Mouse (Mus musculus) heart, embryonic 16.5 days (tissue): ENCODE measurements around the gene Pik3r6. TPM values are rescaled to one million over a fixed set of nuclear protein-coding genes. Genes with fewer than 3 reads are reported as not detected.

Source experiments
- ATAC-seq: fragments of 200-750 bp; cut with Nextera tagmentation; replicated peaks from 2 replicates; pipeline ENCODE4 v1.8.0; 2017; ENCODE audit warnings: moderate number of reproducible peaks; ENCODE audit not compliant: insufficient read depth, low FRiP score; ENCODE audit errors: extremely low read depth
- H3K27ac ChIP-seq: fragments of 300-500 bp; sonication (generic); 2 replicates; pipeline ENCODE4 v1.5.1; 2014; ENCODE audit warnings: mild to moderate bottlenecking, low read length, control low read depth, moderate library complexity
- H3K27me3 ChIP-seq: fragments of 300-500 bp; sonication (generic); 2 replicates; pipeline ENCODE4 v1.6.1; 2014; ENCODE audit warnings: low read length, mixed read lengths; ENCODE audit not compliant: control insufficient read depth, insufficient read depth
- H3K36me3 ChIP-seq: fragments of 300-500 bp; sonication (generic); 2 replicates; pipeline ENCODE4 v1.6.1; 2014; ENCODE audit not compliant: control insufficient read depth, insufficient read depth
- H3K4me1 ChIP-seq: fragments of 300-500 bp; sonication (generic); 2 replicates; pipeline ENCODE4 v1.6.1; 2014; ENCODE audit warnings: low read length, mixed read lengths; ENCODE audit not compliant: control insufficient read depth, insufficient read depth
- H3K4me2 ChIP-seq: fragments of 300-500 bp; sonication (generic); 2 replicates; pipeline ENCODE4 v1.6.1; 2014; ENCODE audit warnings: low read depth, mild to moderate bottlenecking, control low read depth, low read length
- H3K4me3 ChIP-seq: fragments of 300-500 bp; sonication (generic); 2 replicates; pipeline ENCODE4 v1.5.1; 2014; ENCODE audit warnings: mild to moderate bottlenecking, control low read depth, low read length
- H3K9ac ChIP-seq: fragments of 300-500 bp; sonication (generic); 2 replicates; pipeline ENCODE4 v1.6.1; 2014; ENCODE audit warnings: low read length, control low read depth
- H3K9me3 ChIP-seq: fragments of 300-500 bp; sonication (generic); replicated peaks from 2 replicates; pipeline ENCODE4 v1.6.1; 2016; ENCODE audit warnings: low read length; ENCODE audit not compliant: control insufficient read depth
- WGBS: fragments of 180-500 bp; shearing (Covaris S2); extraction: QIAGEN DNeasy Blood & Tissue Kit; methylation state at CpG from one replicate; pipeline ENCODE4 v1.1.7; 2014; 5-methylcytosine and 5-hydroxymethylcytosine counted together
- polyA plus RNA-seq: library from polyadenylated mRNA; unstranded; fragments of >200 nt; fragmentation: Nextera tagmentation; extraction: Ambion mirVana; gene quantifications from 2 replicates; pipeline ENCODE4 v1.2.1, GENCODE M21; 2015

Pik3r6 gene
- polyA plus RNA-seq, 1 experiment from 2014 or later, result 5.6 TPM

DNA sequence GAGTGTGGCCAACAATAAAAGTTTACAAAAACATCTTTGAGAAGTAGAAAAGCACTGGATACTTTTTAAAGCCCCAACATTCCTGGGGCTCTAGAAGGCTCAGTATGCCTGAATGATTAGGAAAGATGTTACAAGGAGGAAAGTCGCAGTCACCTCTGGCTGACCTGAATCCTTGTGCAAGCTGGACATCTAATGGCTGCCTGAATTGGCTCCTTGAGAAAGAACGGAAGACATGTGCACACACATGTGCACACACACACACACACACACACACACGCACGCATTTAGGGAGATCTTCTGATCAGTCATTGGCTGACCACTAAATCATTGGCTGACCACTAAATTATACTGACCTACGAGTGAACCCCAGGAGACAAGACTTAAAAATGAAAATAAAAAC is 68.0 kb downstream of the Pik3r6 start:
- no peak overlapping the region for H3K9ac ChIP-seq
- H3K9me3 ChIP-seq, result no peaks in the 10 kb centered on the region
- H3K27me3 ChIP-seq, result no peaks in the 10 kb centered on the region
- H3K4me1 ChIP-seq, result peaks cover 3% of the 10 kb centered on the region; the same call in 1 of the 2 replicates
- no peak overlapping the region for H3K4me3 ChIP-seq
- no peaks in the 10 kb centered on the region for H3K36me3 ChIP-seq
- 77% methylated on average over 5 of the region's 5 CpGs for WGBS
- H3K4me2 ChIP-seq, result no peak overlapping the region
- no peak overlapping the region for H3K27ac ChIP-seq
- ATAC-seq, result no peak

DNA sequence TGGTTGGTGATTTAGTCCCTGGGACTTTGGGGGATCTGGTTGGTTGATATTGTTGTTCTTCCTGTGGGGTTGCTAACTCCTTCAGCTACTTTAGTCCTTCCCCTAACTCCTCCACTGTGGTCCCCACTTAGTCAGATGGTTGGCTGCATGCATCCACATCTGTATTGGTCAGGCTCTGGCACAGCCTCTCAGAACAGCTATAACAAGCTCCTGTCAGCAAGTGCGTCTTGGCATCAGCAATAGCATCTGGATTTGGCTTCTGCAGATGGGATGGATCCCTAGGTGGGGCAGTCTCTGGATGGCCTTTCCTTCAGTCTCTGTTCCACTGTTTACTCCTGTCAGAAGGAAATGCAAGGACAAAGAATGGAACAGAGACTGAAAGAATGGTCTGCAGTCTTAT is 74.3 kb downstream of the Pik3r6 start:
- no peak overlapping the region for H3K4me2 ChIP-seq
- no peak for ATAC-seq
- 82% methylated on average over 1 of the region's 1 CpGs for WGBS

DNA sequence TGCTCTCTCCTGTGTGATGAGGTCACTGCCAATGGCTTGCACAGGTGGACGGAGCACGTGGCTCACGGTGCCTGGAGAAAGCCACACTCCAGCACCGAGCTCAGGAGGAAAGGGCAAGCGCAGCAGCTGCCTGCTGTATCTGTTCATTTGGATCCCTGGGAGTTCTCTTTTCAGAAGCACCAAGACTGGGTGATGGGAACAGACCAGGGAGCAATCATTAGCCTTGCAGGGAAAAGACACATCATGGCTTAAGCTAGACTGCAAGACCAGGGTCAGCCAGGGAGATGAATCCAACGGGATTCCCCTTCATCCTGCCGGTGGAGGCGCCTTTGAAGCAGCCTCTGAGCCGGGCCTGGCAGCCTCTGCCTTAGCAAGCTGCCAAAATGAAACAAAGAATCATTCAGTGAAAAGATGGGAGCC is 76.7 kb downstream of the Pik3r6 start:
- no peak for ATAC-seq
- H3K27ac ChIP-seq, result no peak overlapping the region
- H3K4me1 ChIP-seq, result 0 out of 2 replicates have a peak, but pooled peaks cover 2% of the 10 kb centered on the region
- no peak overlapping the region for H3K4me2 ChIP-seq
- H3K36me3 ChIP-seq, result no peaks in the 10 kb centered on the region
- no peak overlapping the region for H3K9ac ChIP-seq
- no peaks in the 10 kb centered on the region for H3K9me3 ChIP-seq
- 33% methylated on average over 9 of the region's 9 CpGs for WGBS
- no peaks in the 10 kb centered on the region for H3K27me3 ChIP-seq
- no peak overlapping the region for H3K4me3 ChIP-seq

More for the DNA sequence above, 74.3 kb downstream of the Pik3r6 start:
- H3K27me3 ChIP-seq, result no peaks in the 10 kb centered on the region
- no peak overlapping the region for H3K4me3 ChIP-seq
- no peaks in the 10 kb centered on the region for H3K36me3 ChIP-seq
- no peak overlapping the region for H3K27ac ChIP-seq
- no peak overlapping the region for H3K9ac ChIP-seq
- H3K9me3 ChIP-seq, result no peaks in the 10 kb centered on the region
- H3K4me1 ChIP-seq, result 0 out of 2 replicates have a peak, but pooled peaks cover 2% of the 10 kb centered on the region

DNA sequence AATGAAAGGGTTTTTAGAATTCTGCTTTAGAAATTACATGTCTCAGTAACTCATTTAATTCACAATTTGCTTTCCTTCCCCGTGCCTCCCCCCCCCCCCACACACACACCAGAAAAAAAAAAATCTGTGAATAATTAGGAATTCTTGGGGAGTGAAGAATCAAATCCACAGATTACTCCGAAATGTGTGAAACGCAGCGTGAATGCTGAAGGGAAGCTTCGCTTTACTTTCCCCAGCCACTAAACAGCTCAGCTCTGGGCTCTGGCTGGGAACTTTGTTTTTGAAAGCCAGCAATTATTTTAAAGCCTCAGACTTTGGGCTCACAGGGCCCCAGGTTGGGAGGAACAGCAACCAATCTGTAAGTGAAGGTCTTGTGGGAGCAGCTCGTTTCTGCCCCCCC is 77.7 kb downstream of the Pik3r6 start:
- WGBS, result 66% methylated on average over 6 of the region's 6 CpGs
- Histone ChIP-seq H3K27ac (no peak overlapping the region), H3K27me3 (no peaks in the 10 kb centered on the region), H3K4me2 (no peak overlapping the region), H3K36me3 (no peaks in the 10 kb centered on the region), H3K4me3 (no peak overlapping the region), H3K9me3 (no peaks in the 10 kb centered on the region), H3K9ac (no peak overlapping the region), H3K4me1 (0 out of 2 replicates have a peak, but pooled peaks cover 2% of the 10 kb centered on the region)
- no peak for ATAC-seq

DNA sequence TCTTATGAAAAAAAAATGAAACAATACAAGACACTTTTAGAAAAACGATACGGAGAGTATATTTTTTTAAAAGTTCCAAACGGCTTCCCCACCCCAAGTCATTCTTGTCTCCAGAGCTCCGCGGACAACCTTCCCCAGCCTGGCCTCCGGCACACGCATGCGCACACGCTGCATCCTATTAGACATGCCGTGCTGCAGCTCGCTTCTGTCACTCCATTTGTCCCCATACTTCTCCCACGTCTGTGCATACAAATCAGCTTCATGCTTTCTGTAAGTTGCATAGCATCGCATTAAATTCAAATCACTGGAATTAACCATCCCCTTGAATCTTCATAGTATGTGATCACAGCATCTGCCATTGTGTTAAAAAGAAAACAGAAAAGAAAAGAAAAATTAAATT is 80.4 kb downstream of the Pik3r6 start:
- Histone ChIP-seq H3K4me1 (0 out of 2 replicates have a peak, but pooled peaks cover 2% of the 10 kb centered on the region), H3K9me3 (no peaks in the 10 kb centered on the region), H3K36me3 (no peaks in the 10 kb centered on the region), H3K4me3 (no peak overlapping the region), H3K27ac (no peak overlapping the region), H3K9ac (no peak overlapping the region), H3K4me2 (no peak overlapping the region), H3K27me3 (no peaks in the 10 kb centered on the region)
- 83% methylated on average over 13 of the region's 13 CpGs for WGBS
- no peak for ATAC-seq

DNA sequence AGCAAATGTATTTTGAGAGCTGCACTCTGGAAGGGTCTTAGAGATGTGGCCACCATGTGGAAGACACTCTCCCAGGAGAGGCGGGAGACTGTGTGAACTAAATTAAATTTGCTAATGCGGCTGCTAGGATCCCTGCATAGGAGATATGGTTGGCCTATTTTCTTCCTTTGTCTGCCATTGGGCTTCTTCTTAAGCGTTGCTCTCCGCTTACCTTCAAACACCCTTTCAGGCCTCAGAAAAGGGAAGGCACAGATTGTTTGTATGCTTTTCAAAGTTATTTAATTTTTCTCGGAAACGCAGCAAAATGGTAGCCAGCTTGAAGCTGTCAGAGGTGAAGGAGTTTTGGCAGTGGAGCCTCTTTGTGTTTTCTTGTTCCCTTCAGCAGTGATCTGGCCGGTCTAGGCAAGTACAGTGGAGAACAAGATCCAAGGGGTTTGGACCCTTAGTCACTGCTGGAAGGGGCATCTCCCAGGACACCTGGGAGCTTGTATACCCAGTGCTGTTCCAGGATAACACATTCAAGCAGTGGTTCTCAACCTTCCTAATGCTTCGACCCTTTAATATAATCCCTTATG is 81.2 kb downstream of the Pik3r6 start:
- no peak for ATAC-seq
- Histone ChIP-seq H3K36me3 (no peaks in the 10 kb centered on the region), H3K4me1 (no peaks in the 10 kb centered on the region), H3K9me3 (no peaks in the 10 kb centered on the region), H3K9ac (no peak overlapping the region), H3K4me2 (no peak overlapping the region), H3K27ac (0 out of 2 replicates have a peak overlapping the region, but pooled peaks have one; percentile 7), H3K4me3 (no peak overlapping the region), H3K27me3 (no peaks in the 10 kb centered on the region)
- WGBS, result 66% methylated on average over 8 of the region's 8 CpGs

DNA sequence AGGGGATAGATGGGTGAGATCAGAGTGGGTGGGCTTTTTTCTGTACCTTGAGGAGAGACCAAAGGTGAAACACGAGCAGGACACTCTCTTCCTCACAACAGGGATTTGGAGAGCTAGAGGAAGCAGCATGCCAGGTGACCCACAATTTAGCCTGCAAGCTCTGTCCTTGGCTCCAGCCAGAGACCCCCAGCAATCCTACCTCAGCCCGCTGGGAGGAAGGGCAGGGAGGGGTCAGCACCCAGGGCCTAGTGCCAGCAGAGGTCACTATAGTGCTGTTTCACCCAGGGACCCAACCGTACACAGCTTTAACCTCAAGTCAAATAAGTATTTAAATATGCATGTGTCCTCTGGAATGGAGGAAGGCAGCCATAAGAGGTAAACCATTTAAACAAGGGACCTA is 83.1 kb downstream of the Pik3r6 start:
- Histone ChIP-seq H3K9me3 (no peaks in the 10 kb centered on the region), H3K4me1 (no peaks in the 10 kb centered on the region), H3K27me3 (no peaks in the 10 kb centered on the region), H3K9ac (no peak overlapping the region), H3K27ac (no peak overlapping the region), H3K36me3 (no peaks in the 10 kb centered on the region), H3K4me2 (no peak overlapping the region), H3K4me3 (no peak overlapping the region)
- 15% methylated on average over 3 of the region's 3 CpGs for WGBS
- ATAC-seq, result no peak; the same call in 1 of the 2 replicates

DNA sequence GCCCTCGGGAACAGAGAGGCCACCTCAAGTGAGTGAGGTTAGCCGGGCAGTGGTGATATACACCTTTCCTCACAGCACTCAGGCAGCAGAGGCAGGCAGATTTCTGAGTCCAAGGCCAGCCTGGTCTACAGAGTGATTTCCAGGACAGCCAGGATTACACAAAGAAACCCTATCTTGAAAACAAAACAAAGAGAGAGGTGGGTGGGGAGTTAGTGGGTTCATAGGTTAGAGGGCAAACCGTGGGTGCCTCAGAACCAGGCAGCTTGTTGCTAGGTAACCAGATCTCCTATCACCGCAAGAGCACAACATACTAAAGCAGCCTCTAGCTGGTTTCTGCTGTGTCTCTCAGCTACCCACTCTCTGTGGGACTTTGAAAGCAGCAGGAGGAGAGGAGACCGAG is 83.9 kb downstream of the Pik3r6 start, which contains the start of gene Ccdc42:
Gene Ccdc42, plus strand, starts transcription at position 301 of the 400 bp plus-strand sequence.
- H3K9ac ChIP-seq, result no peak within 1 kb of the TSS
- no peak within 1 kb of the TSS for H3K4me3 ChIP-seq
- H3K27ac ChIP-seq, result no peak within 1 kb of the TSS
- peaks cover 4% of the 10 kb centered on the region; the same call in 1 of the 2 replicates for H3K4me1 ChIP-seq
- 74% methylated on average over 5 of the region's 5 CpGs for WGBS
- H3K9me3 ChIP-seq, result no peaks in the 10 kb centered on the region
- no peak within 1 kb of the TSS for H3K4me2 ChIP-seq
- H3K36me3 ChIP-seq, result no peaks in the 10 kb centered on the region
- no peak for ATAC-seq
- H3K27me3 ChIP-seq, result no peaks in the 10 kb centered on the region

DNA sequence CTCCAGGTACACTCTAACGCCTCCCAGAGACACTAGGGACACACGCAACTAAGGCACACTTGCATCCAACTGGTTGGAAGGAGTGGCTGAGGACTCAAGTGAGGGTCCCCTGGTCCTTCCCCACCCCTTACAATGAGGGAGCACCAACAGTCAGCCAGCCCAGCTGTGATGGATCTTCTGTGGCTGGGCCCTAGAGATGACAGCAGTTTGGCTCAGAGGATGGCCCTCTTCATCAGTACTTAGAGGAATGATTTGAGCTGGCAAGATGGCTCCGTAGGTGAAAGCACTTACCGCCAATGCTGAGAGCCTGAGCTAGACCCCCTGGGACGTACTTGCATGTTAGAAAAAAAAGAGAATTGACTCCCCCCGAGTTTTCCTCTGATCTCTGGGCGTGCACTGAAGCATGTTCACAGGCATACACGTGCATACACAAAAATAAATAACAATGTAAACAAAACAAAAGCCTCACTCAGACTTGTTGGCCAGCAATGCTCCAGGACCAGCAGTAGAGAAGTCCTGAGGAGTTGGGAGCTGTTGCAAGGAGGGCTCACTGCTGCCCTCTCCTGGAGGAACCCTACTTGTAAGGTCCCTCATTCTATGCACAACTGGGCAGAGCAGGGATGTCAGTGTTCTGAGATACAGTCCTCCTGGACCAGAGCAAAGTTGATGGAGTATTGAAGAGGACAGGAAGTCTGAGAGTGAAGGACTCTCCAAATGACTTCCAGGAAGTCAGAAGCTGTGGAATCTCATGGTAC is 86.4 kb downstream of the Pik3r6 start:
- Histone ChIP-seq H3K27ac (no peak overlapping the region), H3K9me3 (no peaks in the 10 kb centered on the region), H3K4me2 (no peak overlapping the region), H3K27me3 (no peaks in the 10 kb centered on the region), H3K9ac (no peak overlapping the region), H3K36me3 (no peaks in the 10 kb centered on the region), H3K4me1 (peaks cover 15% of the 10 kb centered on the region), H3K4me3 (no peak overlapping the region)
- ATAC-seq, result 0 out of 2 replicates have a peak, but pooled peaks have one; percentile 47
- WGBS, result 63% methylated on average over 8 of the region's 8 CpGs
